ENCODE assay signal across 10 mouse cellular contexts in genomic region chr6:134450661-134451119, GRCm38 (mm10). TPM values are rescaled to one million over a fixed set of nuclear protein-coding genes. Genes with fewer than 3 reads are reported as not detected.
DNase-seq lines count a peak whose midpoint lies in the region; ATAC-seq and TF ChIP-seq lines count a peak whose summit lies in the region.
"Had no signal": no experiment of that assay in that cellular context is flagged by ENCODE, and none has a peak within 500 bp of the region (broad histone marks: within the 10 kb centered on the region; RNA-seq: fewer than 3 reads in every experiment).

No protein-coding gene starts in this region.

- 42% methylated on average over 14 of the region's 14 CpGs for WGBS in intestine, embryonic 14.5 days
- 55% methylated on average over 14 of the region's 14 CpGs for WGBS in intestine, postnatal 0 days
- 36% methylated on average over 14 of the region's 14 CpGs for WGBS in embryonic facial prominence, embryonic 12.5 days
- 49% methylated on average over 14 of the region's 14 CpGs for WGBS in intestine, embryonic 15.5 days

- no peak overlapping the region for H3K9ac ChIP-seq in intestine, embryonic 14.5 days (ENCODE audit: low read length)
- no peak overlapping the region for H3K9ac ChIP-seq in intestine, postnatal 0 days (ENCODE audit: low read depth, low read length)
- no peak overlapping the region for H3K9ac ChIP-seq in CH12.LX (ENCODE audit: insufficient read depth, low read depth)
- no peak overlapping the region for H3K9ac ChIP-seq in embryonic facial prominence, embryonic 12.5 days
- no peak overlapping the region for H3K9ac ChIP-seq in intestine, embryonic 15.5 days

- H3K4me3 ChIP-seq in intestine, embryonic 14.5 days (ENCODE audit: low read depth, low read length): no peak overlapping the region
- no peak overlapping the region for H3K4me3 ChIP-seq in intestine, postnatal 0 days (ENCODE audit: low read depth, low read length)
- H3K4me3 ChIP-seq in CH12.LX (replicated peaks in 1 of 3; ENCODE audit: low read depth in 2 of 3, low read length in 2 of 3, poor library complexity in 1 of 3): no peak overlapping the region
- H3K4me3 ChIP-seq in embryonic facial prominence, embryonic 12.5 days: no peak overlapping the region
- no peak overlapping the region for H3K4me3 ChIP-seq in intestine, embryonic 15.5 days (replicated peaks)

- TF ChIP-seq RAD21 in CH12.LX (IDR thresholded peaks at IDR 0.05; ENCODE audit: low read depth, low read length): no peak

- in situ Hi-C loops in CH12.LX (cut with MboI; ENCODE audit: low pct_ligation_motif_present, low pct_unique_long_range_greater_than_20kb, low sequenced_read_pairs): no loop called here

- H3K9me3 ChIP-seq in intestine, embryonic 14.5 days (ENCODE audit: control insufficient read depth, low read length): no peaks in the 10 kb centered on the region
- H3K9me3 ChIP-seq in intestine, postnatal 0 days (ENCODE audit: control insufficient read depth): no peaks in the 10 kb centered on the region
- no peaks in the 10 kb centered on the region for H3K9me3 ChIP-seq in CH12.LX (replicated peaks; ENCODE audit: low read length)
- H3K9me3 ChIP-seq in embryonic facial prominence, embryonic 12.5 days: no peaks in the 10 kb centered on the region
- H3K9me3 ChIP-seq in intestine, embryonic 15.5 days: no peaks in the 10 kb centered on the region

- no peaks in the 10 kb centered on the region for H3K27me3 ChIP-seq in intestine, embryonic 14.5 days (replicated peaks; ENCODE audit: control insufficient read depth, insufficient read depth, low read length)
- H3K27me3 ChIP-seq in intestine, postnatal 0 days (replicated peaks; ENCODE audit: control insufficient read depth, insufficient read depth, low read length): no peaks in the 10 kb centered on the region
- no peaks in the 10 kb centered on the region for H3K27me3 ChIP-seq in CH12.LX (replicated peaks)
- no peaks in the 10 kb centered on the region for H3K27me3 ChIP-seq in embryonic facial prominence, embryonic 12.5 days
- H3K27me3 ChIP-seq in intestine, embryonic 15.5 days (replicated peaks): no peaks in the 10 kb centered on the region
- H3K27me3 ChIP-seq: Patski had no signal

- H3K27ac ChIP-seq in intestine, embryonic 14.5 days (ENCODE audit: low read depth): no peak overlapping the region
- no peak overlapping the region for H3K27ac ChIP-seq in intestine, postnatal 0 days (ENCODE audit: low read depth, low read length)
- H3K27ac ChIP-seq in CH12.LX (ENCODE audit: insufficient read depth, low read depth): no peak overlapping the region
- peak overlapping the region; percentile 81 for H3K27ac ChIP-seq in embryonic facial prominence, embryonic 12.5 days
- no peak overlapping the region for H3K27ac ChIP-seq in intestine, embryonic 15.5 days

- H3K36me3 ChIP-seq in intestine, embryonic 14.5 days (ENCODE audit: control insufficient read depth, insufficient read depth, low read length): peaks cover 83% of the 10 kb centered on the region
- H3K36me3 ChIP-seq in intestine, postnatal 0 days (ENCODE audit: control insufficient read depth, insufficient read depth): peaks cover 56% of the 10 kb centered on the region
- peaks cover 46 to 82% of the 10 kb centered on the region in 2 experiments for H3K36me3 ChIP-seq in CH12.LX (replicated peaks in 1 of 2; ENCODE audit: control insufficient read depth in 1 of 2, insufficient read depth in 1 of 2, low read length in 1 of 2)
- H3K36me3 ChIP-seq in embryonic facial prominence, embryonic 12.5 days: peaks cover 60% of the 10 kb centered on the region
- H3K36me3 ChIP-seq in intestine, embryonic 15.5 days: peaks cover 18% of the 10 kb centered on the region

- H3K4me2 ChIP-seq in intestine, embryonic 14.5 days (ENCODE audit: low read length): no peak overlapping the region
- no peak overlapping the region for H3K4me2 ChIP-seq in intestine, postnatal 0 days (replicated peaks; ENCODE audit: low read depth)
- H3K4me2 ChIP-seq in CH12.LX (ENCODE audit: insufficient read depth, low read depth, poor library complexity, severe bottlenecking): no peak overlapping the region
- peak overlapping the region; percentile 17; the same call in 1 of the 2 replicates for H3K4me2 ChIP-seq in embryonic facial prominence, embryonic 12.5 days (replicated peaks)
- H3K4me2 ChIP-seq in intestine, embryonic 15.5 days (replicated peaks): no peak overlapping the region

- no peak for DNase-seq in intestine, embryonic 14.5 days (ENCODE audit: low spot score)
- peak; percentile 43 for DNase-seq in CH12.LX (ENCODE audit: extremely low read depth)
- DNase-seq in right cerebral cortex, postnatal 10 days (ENCODE audit: low spot score in 2 of 2): peak; percentile 35 to 38
- DNase-seq in testis, postnatal 10 days (ENCODE audit: low spot score): no peak

- peak; percentile 61 for ATAC-seq in intestine, embryonic 14.5 days (replicated peaks; ENCODE audit: low FRiP score, low TSS enrichment, low read depth)
- no peak for ATAC-seq in intestine, postnatal 0 days
- ATAC-seq in embryonic facial prominence, embryonic 12.5 days (ENCODE audit: insufficient number of reproducible peaks, insufficient read depth, low FRiP score, low TSS enrichment): peak; percentile 89
- peak; percentile 66 for ATAC-seq in intestine, embryonic 15.5 days
- no peak for ATAC-seq in megakaryocyte-erythroid progenitor cell, adult 5-6 weeks (replicated peaks; ENCODE audit: low FRiP score, low TSS enrichment, poor library complexity, severe bottlenecking)
- ATAC-seq: Patski had no signal

- TF ChIP-seq CTCF in intestine, postnatal 0 days (IDR thresholded peaks at IDR 0.05; ENCODE audit: low read depth): no peak
- no peak for TF ChIP-seq CTCF in CH12.LX (conservative IDR thresholded peaks at IDR 0.05 in 1 of 2, IDR thresholded peaks at IDR 0.05 in 1 of 2; ENCODE audit: low read depth in 2 of 2, low read length in 2 of 2)

- H3K79me2 ChIP-seq in CH12.LX (replicated peaks; ENCODE audit: control insufficient read depth, extremely low read depth, insufficient read depth, poor library complexity, severe bottlenecking): no peaks in the 10 kb centered on the region

- TF ChIP-seq EP300 in CH12.LX (IDR thresholded peaks at IDR 0.05; ENCODE audit: low read length): no peak

- dilution Hi-C loops in CH12.LX (cut with MboI; ENCODE audit: extremely low pct_ligation_motif_present, extremely low pct_unique_long_range_greater_than_20kb, low sequenced_read_pairs): no loop called here

- no peak for TF ChIP-seq POLR2A in CH12.LX (IDR thresholded peaks at IDR 0.05; ENCODE audit: low read depth, low read length)

- 0 out of 2 replicates have a peak, but pooled peaks cover 5% of the 10 kb centered on the region for H3K4me1 ChIP-seq in intestine, embryonic 14.5 days (replicated peaks; ENCODE audit: control insufficient read depth, insufficient read depth, low read length)
- H3K4me1 ChIP-seq in intestine, postnatal 0 days (replicated peaks; ENCODE audit: control insufficient read depth, insufficient read depth, low read length): no peaks in the 10 kb centered on the region
- peaks cover 2 to 17% of the 10 kb centered on the region in 2 experiments; a peak in 3 of 4 replicates for H3K4me1 ChIP-seq in CH12.LX (ENCODE audit: control insufficient read depth in 1 of 2, insufficient read depth in 2 of 2)
- H3K4me1 ChIP-seq in embryonic facial prominence, embryonic 12.5 days: peaks cover 23% of the 10 kb centered on the region
- peaks cover 5% of the 10 kb centered on the region; the same call in 1 of the 2 replicates for H3K4me1 ChIP-seq in intestine, embryonic 15.5 days (replicated peaks)

TF ChIP-seq in CH12.LX, 34 proteins besides CTCF, POLR2A, EP300 and RAD21:
- no peak for TF ChIP-seq ZMIZ1 (IDR thresholded peaks at IDR 0.05; ENCODE audit: low read depth, low read length)
- TF ChIP-seq USF2 (conservative IDR thresholded peaks at IDR 0.05; ENCODE audit: low read depth, low read length): no peak
- no peak for TF ChIP-seq ZKSCAN1 (IDR thresholded peaks at IDR 0.05; ENCODE audit: borderline replicate concordance, low read depth, low read length)
- TF ChIP-seq TCF12 (IDR thresholded peaks at IDR 0.05; ENCODE audit: low read depth, low read length): no peak
- no peak for TF ChIP-seq E2F4 (IDR thresholded peaks at IDR 0.05; ENCODE audit: insufficient replicate concordance, low read depth, low read length)
- TF ChIP-seq MAX (IDR thresholded peaks at IDR 0.05; ENCODE audit: low read length): no peak
- TF ChIP-seq ZC3H11A (IDR thresholded peaks at IDR 0.05; ENCODE audit: low read depth, low read length): no peak
- no peak for TF ChIP-seq SIN3A (IDR thresholded peaks at IDR 0.05; ENCODE audit: low read length)
- no peak for TF ChIP-seq ELF1 (IDR thresholded peaks at IDR 0.05; ENCODE audit: low read depth, low read length)
- no peak for TF ChIP-seq MYC (IDR thresholded peaks at IDR 0.05; ENCODE audit: low read depth, low read length)
- no peak for TF ChIP-seq CHD2 (IDR thresholded peaks at IDR 0.05; ENCODE audit: low read length)
- TF ChIP-seq NELFE (IDR thresholded peaks at IDR 0.05; ENCODE audit: low read depth, low read length): no peak
- TF ChIP-seq IRF4 (IDR thresholded peaks at IDR 0.05; ENCODE audit: low read depth, low read length): no peak
- no peak for TF ChIP-seq MAZ (IDR thresholded peaks at IDR 0.05; ENCODE audit: low read depth, low read length)
- TF ChIP-seq CHD1 (IDR thresholded peaks at IDR 0.05; ENCODE audit: low read depth, low read length): no peak
- TF ChIP-seq KAT2A (IDR thresholded peaks at IDR 0.05; ENCODE audit: insufficient replicate concordance, low read length): no peak
- TF ChIP-seq RCOR1 (conservative IDR thresholded peaks at IDR 0.05; ENCODE audit: low read depth, low read length): no peak
- no peak for TF ChIP-seq USF1 (IDR thresholded peaks at IDR 0.05; ENCODE audit: low read depth, low read length)

RNA-seq across cellular contexts. Expression of gene Bcl2l14, which starts 54.6 kb away (rescaled TPM):
- polyA plus RNA-seq in intestine, embryonic 14.5 days (2014; fragmentation: Nextera tagmentation; extraction: Ambion mirVana): 2.9 and 3.1 TPM in 2 replicates
- polyA plus RNA-seq in intestine, postnatal 0 days (2015; fragmentation: Nextera tagmentation; extraction: Ambion mirVana): 2.0 and 2.7 TPM in 2 replicates
- total RNA-seq in CH12.LX (2012; rRNA removed) (0.71 and 0.93 TPM in 2 replicates), CH12.LX (2014; rRNA removed) (3.0 and 3.1 TPM in 2 replicates)
- 3.5 and 4.4 TPM in 2 replicates for polyA plus RNA-seq in CH12.LX (2012; ENCODE audit: insufficient read length, low read depth)
- 0.88 and 0.98 TPM in 2 replicates for polyA plus RNA-seq in embryonic facial prominence, embryonic 12.5 days (2016; fragmentation: Nextera tagmentation; extraction: Ambion mirVana)
- 3.9 TPM in 2 replicates for polyA plus RNA-seq in intestine, embryonic 15.5 days (2015; fragmentation: Nextera tagmentation; extraction: Ambion mirVana)
- total RNA-seq in megakaryocyte-erythroid progenitor cell, adult 5-6 weeks (2014; fragmentation: Nextera tagmentation): 1.0 and 1.4 TPM in 2 replicates
- total RNA-seq in megakaryocyte-erythroid progenitor cell, adult 5-6 weeks (2017): 0.88 TPM in 1 of 2 replicates, not detected in the other
- total RNA-seq: heart, adult 18-20 months had no signal
- polyA plus RNA-seq: Patski had no signal

Comparison
In these comparisons a context has a peak if more than half of its experiments do, and no peak if none do; other contexts are left out.
1. ATAC-seq: peak in intestine, embryonic 14.5 days (single experiment), embryonic facial prominence, embryonic 12.5 days (single experiment) and intestine, embryonic 15.5 days (single experiment); none in intestine, postnatal 0 days (single experiment) and megakaryocyte-erythroid progenitor cell, adult 5-6 weeks (single experiment).
2. DNase-seq: peak in CH12.LX (single experiment) and right cerebral cortex, postnatal 10 days (2 of 2); none in intestine, embryonic 14.5 days (single experiment) and testis, postnatal 10 days (single experiment).